Mouse (Mus musculus): ENCODE results near the gene 1700067K01Rik. TPM values are rescaled to one million over a fixed set of nuclear protein-coding genes. Genes with fewer than 3 reads are reported as not detected.

1700067K01Rik gene
- total RNA-seq (2018; cell fraction: chromatin; rRNA removed) = 1 to 10 TPM in 6 of 26 experiments, under 1 TPM in 2, not detected in 18; 0.68 to 3.9 (median 1.9) TPM
- total RNA-seq (2018; cell fraction: cytosol; rRNA removed) = under 1 TPM in 1 of 26 experiments, not detected in 25; 0.22 TPM
- 1 to 10 TPM in 8 of 26 experiments, under 1 TPM in 2, not detected in 16; 0.68 to 3.8 (median 1.3) TPM for total RNA-seq (2018; cell fraction: nucleus; rRNA removed)
- polyA plus RNA-seq (2018) = not detected in 3 replicates

DNA sequence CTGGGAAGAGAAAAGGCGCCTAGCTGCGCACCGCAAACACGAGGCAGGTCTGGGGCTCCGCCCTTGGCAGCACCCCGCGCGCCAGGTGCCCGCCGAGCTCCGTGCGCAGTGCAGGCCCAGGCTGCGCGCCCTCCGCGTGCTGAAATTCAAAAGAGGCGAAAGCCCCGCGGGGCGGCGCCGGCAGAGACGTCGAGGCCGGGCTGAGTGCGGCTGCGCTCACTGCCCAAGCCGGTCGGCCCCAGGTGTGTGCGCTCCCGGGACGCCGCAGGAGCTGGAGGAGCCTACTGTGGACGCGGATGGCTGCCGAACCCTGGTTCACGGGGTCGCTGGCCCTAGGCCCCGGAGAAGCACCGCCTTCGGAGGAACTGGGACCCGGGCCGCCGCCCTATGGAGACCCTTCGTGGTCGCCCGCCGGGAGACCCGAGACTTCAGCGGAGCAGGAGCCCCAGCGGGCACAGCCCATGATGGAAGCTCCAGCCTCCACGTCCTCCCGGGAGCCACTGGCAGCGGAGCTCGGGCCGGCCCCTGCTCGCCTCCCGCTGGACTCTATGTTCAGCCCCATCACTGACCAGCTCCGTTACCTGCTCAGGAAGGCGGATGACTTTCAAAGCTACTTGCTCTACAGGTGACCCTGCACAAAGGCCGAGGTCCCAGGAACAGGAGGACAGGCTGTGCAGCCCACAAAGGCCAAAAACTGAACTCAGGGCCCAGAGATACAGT lies at the start of gene 1700067K01Rik:
TSS of gene 1700067K01Rik (plus strand) at position 222 of the 720 bp plus-strand sequence.
- WGBS (ENCODE audit: missing documents) = 93% methylated on average over 53 of the region's 61 CpGs
- Histone ChIP-seq H3K79me2 (ENCODE audit: inconsistent target) (peaks cover 24% of the 10 kb centered on the region; the same call in 1 of the 2 replicates), H3K4me3 (ENCODE audit: inconsistent target) (no peak within 1 kb of the TSS), H3K36me3 (ENCODE audit: inconsistent target) (no peaks in the 10 kb centered on the region; the same call in 1 of the 2 replicates), H3K27ac (no peak within 1 kb of the TSS)

DNA sequence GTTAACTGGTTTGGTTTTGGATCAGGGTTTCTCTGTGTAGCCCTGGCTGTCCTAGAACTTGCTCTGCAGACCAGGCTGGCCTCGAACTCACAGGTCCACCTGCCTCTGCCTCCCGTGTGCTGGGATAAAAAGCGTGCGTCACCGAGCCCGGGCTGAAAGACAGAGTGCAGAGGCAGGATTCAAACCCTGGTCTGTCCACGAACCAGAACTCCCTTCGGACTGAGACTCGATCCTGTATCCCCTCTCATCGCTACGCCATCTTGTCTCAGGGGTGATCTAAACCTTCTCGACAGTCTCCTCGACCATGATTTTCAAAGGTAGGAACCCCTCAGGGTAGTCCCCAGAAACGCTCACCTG lies 46.6 kb upstream of the 1700067K01Rik start:
- whole genome bisulfite sequencing (ENCODE audit: missing documents) = 8% methylated on average over 14 of the region's 14 CpGs

DNA sequence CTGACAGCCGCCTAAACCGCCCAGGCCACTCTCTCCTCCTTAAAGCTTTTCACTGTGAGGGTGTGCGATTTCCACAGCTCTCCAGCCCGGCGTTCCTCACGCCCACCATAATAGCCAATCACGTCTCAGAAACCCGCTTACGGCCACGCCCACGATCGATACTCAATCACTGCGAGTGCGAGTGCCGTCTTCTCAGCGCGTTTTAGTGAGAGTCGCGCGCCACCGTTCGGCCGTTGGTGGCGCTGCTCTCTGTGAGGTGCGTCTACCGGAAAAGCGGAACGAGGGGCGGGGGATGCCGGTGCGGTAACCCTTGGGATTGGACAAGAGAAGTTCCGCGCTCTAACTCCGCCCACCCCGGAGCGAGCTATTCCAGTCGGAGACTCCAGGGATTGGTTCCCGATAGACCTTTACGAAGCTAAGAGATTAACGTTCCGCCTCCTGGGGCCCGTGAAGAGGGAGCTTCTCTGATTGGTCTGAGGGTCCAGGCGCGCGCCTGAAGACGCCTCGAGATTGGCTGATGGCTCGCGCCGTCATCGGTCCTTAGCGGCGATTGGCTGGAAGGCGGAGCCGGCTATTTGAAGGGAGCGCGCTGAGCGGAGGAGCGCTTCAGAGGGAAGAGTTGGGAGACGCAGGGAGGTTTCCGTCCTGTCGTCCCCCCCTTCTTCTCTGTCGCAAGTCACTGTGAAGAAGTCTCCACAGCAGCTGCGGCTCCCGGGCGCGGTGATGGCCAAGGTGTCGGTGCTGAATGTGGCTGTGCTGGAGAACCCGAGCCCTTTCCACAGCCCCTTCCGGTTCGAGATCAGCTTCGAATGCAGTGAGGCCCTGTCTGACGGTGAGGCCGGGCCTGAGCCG lies 46.0 kb upstream of the 1700067K01Rik start, which contains the start of the genes Gm10644 and Asf1b:
TSS of gene Gm10644 (minus strand) at position 100 of the 852 bp plus-strand sequence.
TSS of gene Asf1b (plus strand) at position 402 of the 852 bp plus-strand sequence.
- H3K79me2 ChIP-seq (ENCODE audit: inconsistent target) = peaks cover 48% of the 10 kb centered on the region
- H3K27ac ChIP-seq = peak within 1 kb of the TSS; percentile 45
- peak within 1 kb of the TSS; percentile 71 for H3K4me3 ChIP-seq (ENCODE audit: inconsistent target)
- no peaks in the 10 kb centered on the region for H3K36me3 ChIP-seq (ENCODE audit: inconsistent target)
- WGBS (ENCODE audit: missing documents) = under 1% methylated on average over 74 of the region's 75 CpGs

More for the DNA sequence above, 46.6 kb upstream of the 1700067K01Rik start:
- Histone ChIP-seq H3K36me3 (ENCODE audit: inconsistent target) (no peaks in the 10 kb centered on the region), H3K27ac (peak overlapping the region; percentile 10; the same call in 1 of the 2 replicates), H3K4me3 (ENCODE audit: inconsistent target) (peak overlapping the region; percentile 58), H3K79me2 (ENCODE audit: inconsistent target) (peaks cover 42% of the 10 kb centered on the region)

DNA sequence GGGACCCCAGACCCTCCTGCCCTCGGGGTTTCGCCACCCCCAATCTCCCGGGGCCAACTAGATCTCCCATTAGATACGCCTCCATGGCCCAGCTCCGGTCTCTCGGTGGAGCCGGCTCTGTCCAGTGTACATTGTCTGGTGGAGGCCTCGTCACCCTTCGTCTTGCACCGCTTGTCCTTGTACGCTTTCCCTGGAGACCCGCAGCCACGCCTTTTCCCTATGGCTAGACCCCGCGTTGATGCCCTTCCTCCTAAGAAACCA lies 45.4 kb upstream of the 1700067K01Rik start:
- Histone ChIP-seq H3K79me2 (ENCODE audit: inconsistent target) (peaks cover 53% of the 10 kb centered on the region), H3K27ac (peak overlapping the region; percentile 45), H3K4me3 (ENCODE audit: inconsistent target) (peak overlapping the region; percentile 71), H3K36me3 (ENCODE audit: inconsistent target) (no peaks in the 10 kb centered on the region)
- WGBS (ENCODE audit: missing documents) = 10% methylated on average over 15 of the region's 15 CpGs

DNA sequence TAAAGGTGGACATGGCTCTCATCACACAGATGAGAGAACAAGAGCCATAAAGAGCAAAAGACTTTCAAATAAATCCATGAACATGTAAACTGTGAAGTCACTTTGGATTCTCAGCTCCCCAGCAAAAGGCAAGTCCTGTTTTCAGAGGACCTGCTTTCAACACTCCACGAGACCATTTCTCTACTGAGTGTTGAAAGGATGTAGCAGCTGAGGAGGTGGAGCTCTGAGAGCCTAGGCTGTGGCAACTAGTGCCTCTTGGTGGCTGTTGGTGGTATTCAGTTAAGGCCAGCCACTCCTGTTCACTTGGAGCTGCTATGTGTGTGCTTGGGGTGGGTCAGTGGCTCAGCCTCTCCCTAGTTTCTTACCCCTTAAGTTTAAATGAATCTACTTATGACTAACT lies 44.5 kb upstream of the 1700067K01Rik start:
- H3K4me3 ChIP-seq (ENCODE audit: inconsistent target) = peak overlapping the region; percentile 71
- H3K79me2 ChIP-seq (ENCODE audit: inconsistent target) = peaks cover 62% of the 10 kb centered on the region
- H3K27ac ChIP-seq = no peak overlapping the region
- H3K36me3 ChIP-seq (ENCODE audit: inconsistent target) = no peaks in the 10 kb centered on the region
- WGBS (ENCODE audit: missing documents) = 0% methylated on average over 1 of the region's 1 CpGs

DNA sequence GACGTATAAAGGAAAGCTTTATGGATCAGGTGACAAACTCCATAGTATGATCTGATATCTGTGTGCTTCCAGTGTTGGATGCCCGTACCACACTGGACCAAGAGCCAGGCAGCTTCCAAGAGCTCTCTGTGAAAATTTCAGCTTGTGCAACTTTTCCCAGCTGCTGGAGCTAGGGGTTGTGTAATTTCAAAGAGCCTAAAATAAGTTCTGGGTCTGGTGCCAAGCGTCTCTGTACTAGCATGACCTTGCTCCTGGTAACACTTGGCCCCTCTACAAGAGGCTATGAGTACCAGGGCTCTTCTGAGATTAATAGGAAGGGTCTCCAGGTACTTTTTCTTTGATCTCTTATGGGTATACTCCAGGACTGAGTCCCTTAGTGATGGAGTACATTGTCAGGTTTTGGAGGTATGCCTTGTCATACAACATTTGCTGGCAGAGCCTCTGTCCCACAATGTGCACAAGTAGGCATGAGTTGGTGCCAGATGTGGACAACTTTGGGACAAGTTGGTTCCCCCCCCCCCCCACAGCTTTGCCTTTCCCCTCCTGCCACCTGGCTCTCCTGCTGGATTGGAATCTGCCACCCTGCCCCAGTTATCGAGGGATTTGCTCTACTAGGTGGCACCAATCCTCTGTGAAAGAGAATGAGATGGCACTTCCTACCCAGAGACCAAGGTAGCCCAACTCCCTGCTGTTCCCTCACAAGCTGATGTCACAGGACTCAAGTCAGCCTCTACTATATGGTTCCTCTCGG lies 37.1 kb upstream of the 1700067K01Rik start:
- Histone ChIP-seq H3K4me3 (ENCODE audit: inconsistent target) (no peak overlapping the region), H3K36me3 (ENCODE audit: inconsistent target) (no peaks in the 10 kb centered on the region), H3K79me2 (ENCODE audit: inconsistent target) (peaks cover 40% of the 10 kb centered on the region), H3K27ac (no peak overlapping the region)
- WGBS (ENCODE audit: missing documents) = 72% methylated on average over 4 of the region's 5 CpGs

DNA sequence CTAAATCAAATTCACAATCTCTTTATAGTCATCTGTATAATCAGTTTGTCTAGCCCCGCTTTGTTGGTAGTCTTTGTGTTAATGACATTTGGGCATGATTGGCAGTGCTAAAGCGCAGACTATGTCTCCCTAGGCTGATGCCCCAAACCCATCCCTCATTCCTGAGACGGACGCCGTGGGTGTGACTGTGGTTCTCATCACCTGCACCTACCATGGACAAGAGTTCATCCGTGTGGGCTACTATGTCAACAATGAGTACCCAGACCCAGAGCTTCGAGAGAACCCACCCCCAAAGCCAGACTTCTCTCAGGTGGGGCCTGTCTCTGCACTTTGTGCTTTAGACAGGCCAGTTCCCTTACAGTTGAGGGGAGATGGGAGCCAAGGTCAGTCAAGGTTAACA lies 33.6 kb upstream of the 1700067K01Rik start:
- H3K27ac ChIP-seq = no peak overlapping the region
- no peaks in the 10 kb centered on the region for H3K36me3 ChIP-seq (ENCODE audit: inconsistent target)
- H3K79me2 ChIP-seq (ENCODE audit: inconsistent target) = peaks cover 5% of the 10 kb centered on the region; the same call in 1 of the 2 replicates
- WGBS (ENCODE audit: missing documents) = 98% methylated on average over 7 of the region's 7 CpGs
- H3K4me3 ChIP-seq (ENCODE audit: inconsistent target) = no peak overlapping the region

DNA sequence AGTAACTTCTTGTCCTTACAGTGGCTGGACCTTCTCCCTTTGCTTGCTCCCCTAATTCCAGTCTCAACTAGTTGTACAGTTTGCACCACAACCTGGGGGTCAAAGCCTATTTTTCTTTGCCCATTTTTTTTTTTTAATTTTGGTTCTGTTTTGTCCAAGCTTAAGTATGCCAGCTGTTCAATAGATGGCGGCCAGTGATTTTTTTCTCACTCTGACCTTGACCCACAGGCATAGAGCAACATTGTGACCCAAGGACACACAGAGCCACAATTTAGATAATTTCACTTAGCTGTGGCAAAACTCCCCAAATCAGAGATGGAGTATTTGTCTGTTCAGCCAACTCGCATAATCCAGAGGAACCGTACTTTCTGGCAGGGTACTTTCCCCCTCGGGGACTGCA lies 30.2 kb upstream of the 1700067K01Rik start:
- peaks cover 30% of the 10 kb centered on the region for H3K79me2 ChIP-seq (ENCODE audit: inconsistent target)
- 92% methylated on average over 3 of the region's 4 CpGs for WGBS (ENCODE audit: missing documents)
- no peak overlapping the region for H3K4me3 ChIP-seq (ENCODE audit: inconsistent target)
- H3K27ac ChIP-seq = no peak overlapping the region
- no peaks in the 10 kb centered on the region for H3K36me3 ChIP-seq (ENCODE audit: inconsistent target)

DNA sequence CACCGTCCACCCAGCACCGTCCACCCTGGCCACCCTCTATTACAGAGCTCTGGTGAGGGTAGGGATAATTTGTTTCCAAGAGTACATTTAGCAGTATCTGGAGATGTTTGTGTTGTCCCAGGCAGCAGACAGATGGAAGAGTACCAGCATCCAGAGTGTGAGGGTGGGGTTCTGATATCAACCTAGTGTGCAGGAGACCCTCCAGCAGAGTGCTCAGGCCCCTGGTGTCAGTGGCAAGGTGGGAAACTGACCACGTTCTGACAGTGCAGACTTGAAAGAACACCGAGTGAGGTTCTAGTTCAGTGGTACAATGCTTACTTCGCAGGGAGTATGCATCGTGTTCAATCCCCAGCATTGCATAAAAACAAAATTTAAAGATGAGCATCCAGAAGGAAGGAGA lies 29.6 kb upstream of the 1700067K01Rik start:
- Histone ChIP-seq H3K36me3 (ENCODE audit: inconsistent target) (no peaks in the 10 kb centered on the region), H3K27ac (no peak overlapping the region), H3K4me3 (ENCODE audit: inconsistent target) (peak overlapping the region; percentile 33; the same call in 1 of the 2 replicates), H3K79me2 (ENCODE audit: inconsistent target) (peaks cover 35% of the 10 kb centered on the region)
- WGBS (ENCODE audit: missing documents) = 83% methylated on average over 5 of the region's 6 CpGs

DNA sequence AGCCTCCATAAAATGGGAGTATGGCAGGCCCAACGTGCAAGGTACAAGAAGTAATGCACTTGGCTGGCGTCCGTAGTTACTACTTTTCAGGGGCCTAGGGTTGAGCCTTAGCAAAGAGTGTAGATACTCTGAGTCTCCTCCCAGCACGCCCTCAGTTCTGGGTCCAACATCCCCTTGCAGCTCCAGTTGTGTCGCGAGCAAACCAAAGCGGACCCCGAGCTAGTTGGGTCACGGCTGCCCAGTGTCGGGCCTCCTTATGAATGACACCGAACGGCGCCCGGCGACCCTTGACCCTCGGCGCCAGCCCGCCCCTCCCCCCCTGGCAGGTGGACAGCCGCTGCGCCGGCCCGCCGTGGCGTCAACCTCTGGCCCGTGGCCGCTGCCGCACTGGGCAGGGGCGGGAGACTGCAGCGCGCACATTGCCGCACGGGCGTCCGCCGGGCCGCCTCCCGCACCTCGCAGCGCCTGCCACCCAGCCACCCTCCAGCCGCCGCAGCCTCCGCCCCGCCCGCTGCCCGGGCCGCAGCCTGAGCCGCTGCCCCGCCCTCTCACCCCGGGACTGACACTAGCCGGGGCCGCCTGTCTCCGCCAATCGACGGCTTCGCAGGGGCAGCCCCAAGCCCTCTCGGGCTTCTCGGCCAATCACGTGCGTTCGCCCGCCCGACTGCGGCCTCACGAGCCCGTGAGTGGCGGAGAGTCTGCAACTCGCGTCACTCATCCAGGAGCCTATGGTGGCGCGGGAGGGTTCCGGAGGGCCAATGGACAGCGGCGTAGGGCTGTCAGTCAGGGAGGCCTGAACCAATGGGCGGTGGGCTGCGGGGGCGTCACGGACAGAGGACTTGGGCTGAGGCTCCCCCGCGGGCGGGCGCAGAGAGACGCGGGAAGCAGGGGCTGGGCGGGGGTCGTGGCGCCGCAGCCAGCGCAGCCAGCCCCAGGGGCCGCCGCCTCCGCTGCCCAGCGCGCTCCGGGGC lies 28.9 kb upstream of the 1700067K01Rik start, which contains the start of gene Prkaca:
TSS of gene Prkaca (plus strand) at position 844 of the 971 bp plus-strand sequence.
- under 1% methylated on average over 80 of the region's 94 CpGs for WGBS (ENCODE audit: missing documents)
- Histone ChIP-seq H3K36me3 (ENCODE audit: inconsistent target) (no peaks in the 10 kb centered on the region), H3K79me2 (ENCODE audit: inconsistent target) (peaks cover 43% of the 10 kb centered on the region), H3K27ac (0 out of 2 replicates have a peak within 1 kb of the TSS, but pooled peaks have one; percentile 5), H3K4me3 (ENCODE audit: inconsistent target) (peak within 1 kb of the TSS; percentile 79)

DNA sequence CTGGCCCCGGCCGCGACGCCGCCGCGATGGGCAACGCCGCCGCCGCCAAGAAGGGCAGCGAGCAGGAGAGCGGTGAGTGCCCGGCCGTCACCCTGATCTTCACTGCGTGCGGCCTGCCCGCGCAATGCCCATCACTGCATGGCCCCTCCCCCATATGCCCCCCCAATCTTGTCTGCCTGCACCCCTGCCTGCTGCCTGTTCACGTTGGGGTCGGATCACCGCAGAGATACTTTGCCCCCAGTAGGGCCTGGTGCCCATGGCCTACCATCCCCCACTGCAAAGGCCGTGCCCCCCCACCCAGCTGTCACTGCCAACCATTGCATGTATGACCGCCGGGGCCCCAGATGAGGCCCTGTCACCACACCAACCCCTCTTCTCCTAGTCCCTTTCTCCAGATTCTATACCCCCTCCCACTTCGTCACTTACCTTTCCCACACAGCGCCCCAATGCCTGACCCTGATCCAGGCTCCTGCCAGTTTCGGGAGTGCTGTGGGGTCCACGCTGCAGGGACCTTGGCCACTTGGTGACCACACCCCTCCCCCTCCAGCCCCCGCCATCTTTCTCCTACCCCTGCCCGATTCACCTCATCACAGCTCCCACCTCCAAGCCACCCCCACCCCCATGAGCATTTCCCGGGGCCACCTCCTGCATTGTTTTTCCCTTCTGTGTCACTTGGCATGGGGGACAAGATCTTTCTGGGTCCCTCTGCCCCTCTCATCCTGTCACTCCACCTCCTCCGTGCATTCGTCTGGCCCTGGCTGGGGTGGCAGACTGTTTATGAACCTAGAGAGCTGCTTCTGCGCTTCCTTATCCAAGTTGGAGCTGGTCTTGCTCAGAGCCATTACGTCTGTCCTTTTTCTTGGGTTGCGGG lies 27.9 kb upstream of the 1700067K01Rik start:
- H3K27ac ChIP-seq = 0 out of 2 replicates have a peak overlapping the region, but pooled peaks have one; percentile 5
- peaks cover 53% of the 10 kb centered on the region for H3K79me2 ChIP-seq (ENCODE audit: inconsistent target)
- peak overlapping the region; percentile 79 for H3K4me3 ChIP-seq (ENCODE audit: inconsistent target)
- H3K36me3 ChIP-seq (ENCODE audit: inconsistent target) = no peaks in the 10 kb centered on the region
- 12% methylated on average over 32 of the region's 37 CpGs for WGBS (ENCODE audit: missing documents)

DNA sequence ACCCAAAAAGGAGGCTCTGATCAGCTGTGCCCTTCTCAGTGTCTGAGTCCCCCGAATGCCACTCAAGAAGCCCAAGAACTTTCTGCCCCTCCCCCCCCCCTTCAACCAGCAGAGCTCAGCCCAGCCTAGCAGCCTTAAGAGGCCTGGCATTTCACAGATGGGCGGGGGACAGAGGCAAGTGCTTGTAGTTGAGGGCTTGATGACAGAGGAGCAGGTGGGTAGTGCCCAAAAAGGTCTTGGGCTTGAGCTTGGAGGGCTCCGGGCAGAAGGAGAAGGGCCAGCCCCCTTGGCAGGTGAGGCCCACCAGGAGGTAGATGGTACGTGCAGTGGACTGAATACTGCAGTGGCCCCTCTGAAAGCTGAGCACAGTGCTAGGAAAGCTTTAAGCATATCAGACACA lies 26.8 kb upstream of the 1700067K01Rik start:
- Histone ChIP-seq H3K36me3 (ENCODE audit: inconsistent target) (no peaks in the 10 kb centered on the region), H3K4me3 (ENCODE audit: inconsistent target) (no peak overlapping the region), H3K79me2 (ENCODE audit: inconsistent target) (peaks cover 64% of the 10 kb centered on the region), H3K27ac (no peak overlapping the region)
- 95% methylated on average over 4 of the region's 4 CpGs for whole genome bisulfite sequencing (ENCODE audit: missing documents)
